In the genomic region with DNA sequence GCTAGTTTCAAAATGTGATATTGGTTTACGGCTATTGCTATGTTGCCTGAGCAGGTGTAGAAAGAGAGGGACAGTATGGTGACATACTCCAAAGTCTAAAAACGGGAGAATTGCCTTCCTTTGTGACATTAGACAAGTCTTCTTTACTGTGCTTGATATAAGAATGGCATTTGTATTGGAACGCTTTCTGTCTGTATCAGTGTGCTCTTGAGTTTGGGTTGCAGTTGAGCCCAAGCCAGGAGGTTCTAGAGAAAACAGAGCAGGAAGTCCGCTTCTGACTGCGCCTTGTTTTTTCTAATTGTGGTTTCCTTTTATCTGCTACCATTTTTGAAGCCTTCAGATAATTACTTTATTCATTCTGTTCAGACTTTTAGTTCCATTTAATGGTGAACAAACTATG, we compare ENCODE assay signal across 18 mouse cellular contexts. TPM values are rescaled to one million over a fixed set of nuclear protein-coding genes. Genes with fewer than 3 reads are reported as not detected.
A peak's percentile ranks its signal among the peaks of the same experiment; 100 is the strongest.
DNase-seq lines count a peak whose midpoint lies in the region; ATAC-seq and TF ChIP-seq lines count a peak whose summit lies in the region.
"Had no signal": no experiment of that assay in that cellular context is flagged by ENCODE, and none has a peak within 500 bp of the region (broad histone marks: within the 10 kb centered on the region; RNA-seq: fewer than 3 reads in every experiment).

No protein-coding gene starts in this region.

- peak; percentile 93 for ATAC-seq in liver, postnatal 0 days
- ATAC-seq in frontal cortex, adult (ENCODE audit: low TSS enrichment) = no peak
- ATAC-seq: forebrain, embryonic 16.5 days; lung, postnatal 0 days had no signal

- no peak overlapping the region for H3K9ac ChIP-seq in liver, postnatal 0 days (replicated peaks)
- H3K9ac ChIP-seq: embryonic facial prominence, embryonic 13.5 days; hindbrain, embryonic 12.5 days; liver, embryonic 13.5 days had no signal

- peak overlapping the region; percentile 33; the same call in 1 of the 2 replicates for H3K27ac ChIP-seq in spleen, adult 2 months (ENCODE audit: insufficient read depth, low read length)
- H3K27ac ChIP-seq in liver, postnatal 0 days (ENCODE audit: low read depth) = peak overlapping the region; percentile 13
- H3K27ac ChIP-seq: embryonic facial prominence, embryonic 13.5 days; hindbrain, embryonic 12.5 days; liver, embryonic 13.5 days had no signal

- 23% methylated on average over 5 of the region's 5 CpGs for WGBS in spleen, adult 2 months
- WGBS in liver, postnatal 0 days (ENCODE audit: insufficient replicate concordance) = 36% methylated on average over 5 of the region's 5 CpGs

- peaks cover 2% of the 10 kb centered on the region; the same call in 1 of the 2 replicates for H3K36me3 ChIP-seq in spleen, adult 2 months (ENCODE audit: control insufficient read depth, insufficient read depth, low read length)
- H3K36me3 ChIP-seq in liver, postnatal 0 days (replicated peaks; ENCODE audit: insufficient read depth, low read length) = peaks cover 6% of the 10 kb centered on the region; the same call in 1 of the 2 replicates

- no peak overlapping the region for H3K4me3 ChIP-seq in spleen, adult 2 months (ENCODE audit: extremely low read depth, insufficient read depth, insufficient read length)
- H3K4me3 ChIP-seq in liver, postnatal 0 days (ENCODE audit: low read depth, low read length) = no peak overlapping the region
- H3K4me3 ChIP-seq: embryonic facial prominence, embryonic 13.5 days; hindbrain, embryonic 12.5 days; liver, embryonic 13.5 days had no signal

- TF ChIP-seq EP300 in liver, postnatal 0 days (IDR thresholded peaks at IDR 0.05; ENCODE audit: low read depth) = no peak

- H3K4me2 ChIP-seq in liver, postnatal 0 days (ENCODE audit: low read depth, low read length) = peak overlapping the region; percentile 48; the same call in 1 of the 2 replicates
- H3K4me2 ChIP-seq: embryonic facial prominence, embryonic 13.5 days; hindbrain, embryonic 12.5 days; liver, embryonic 13.5 days had no signal

- peaks cover 4% of the 10 kb centered on the region for H3K4me1 ChIP-seq in spleen, adult 2 months (ENCODE audit: control insufficient read depth, insufficient read depth, insufficient read length)
- H3K4me1 ChIP-seq in liver, postnatal 0 days (ENCODE audit: insufficient read depth) = peaks cover 4% of the 10 kb centered on the region; the same call in 1 of the 2 replicates
- H3K4me1 ChIP-seq: hindbrain, embryonic 12.5 days had no signal

- TF ChIP-seq CTCF in spleen, adult 2 months (IDR thresholded peaks at IDR 0.05; ENCODE audit: extremely low read depth, insufficient read depth, insufficient read length, insufficient replicate concordance) = no peak
- TF ChIP-seq CTCF in liver, postnatal 0 days (IDR thresholded peaks at IDR 0.05; ENCODE audit: low read depth) = no peak

- H3K27me3 ChIP-seq in spleen, adult 2 months (ENCODE audit: control insufficient read depth, insufficient read depth, low read length) = no peaks in the 10 kb centered on the region
- H3K27me3 ChIP-seq in liver, postnatal 0 days (ENCODE audit: insufficient read depth, low read length) = no peaks in the 10 kb centered on the region
- H3K27me3 ChIP-seq: CH12.LX; embryonic facial prominence, embryonic 13.5 days; hindbrain, embryonic 12.5 days; liver, embryonic 13.5 days had no signal

- no peak for TF ChIP-seq POLR2A in spleen, adult 2 months (IDR thresholded peaks at IDR 0.05; ENCODE audit: low read depth, low read length)

- H3K9me3 ChIP-seq in liver, postnatal 0 days (ENCODE audit: low read length) = no peaks in the 10 kb centered on the region
- H3K9me3 ChIP-seq: embryonic facial prominence, embryonic 13.5 days; hindbrain, embryonic 12.5 days; liver, embryonic 13.5 days had no signal

- no peak for DNase-seq in spleen, adult 2 months (ENCODE audit: low read depth in 1 of 2, low spot score in 2 of 2)
- DNase-seq in spleen, adult 12 weeks (ENCODE audit: low spot score) = no peak
- DNase-seq in T-cell, adult 2 months (ENCODE audit: low spot score) = peak; percentile 15
- DNase-seq in liver, postnatal 0 days = no peak
- DNase-seq in testis, postnatal 14 days (ENCODE audit: low spot score) = no peak
- no peak for DNase-seq in right cerebral cortex, postnatal 14 days
- DNase-seq: adrenal gland, postnatal 25 days; cerebellum, adult 18-20 months; kidney, adult 2 months; kidney, postnatal 4 days; layer of hippocampus, postnatal 36 days; liver, embryonic 13.5 days had no signal

RNA-seq across cellular contexts. Expression of gene Asxl2, which starts 14.7 kb away (rescaled TPM):
- 7.1 and 7.7 TPM in 2 replicates for polyA plus RNA-seq in spleen, adult 2 months (2012; rRNA removed)
- polyA plus RNA-seq in liver, postnatal 0 days (2015; fragmentation: Nextera tagmentation; extraction: Ambion mirVana) = 4.3 and 5.1 TPM in 2 replicates
